Mouse (Mus musculus) liver, embryonic 14.5 days (tissue): ENCODE measurements around the gene Stard13.

Experiments used
- CTCF ChIP-seq: IDR thresholded peaks from 2 replicates; pipeline ENCODE4 v1.5.1; 2016; ENCODE audit warnings: antibody characterized with exemption, low read depth, control low read depth
- EP300 ChIP-seq: IDR thresholded peaks from 2 replicates; pipeline ENCODE4 v1.6.1; 2016; ENCODE audit warnings: antibody characterized with exemption, low read depth

- no peak for TF ChIP-seq CTCF
- TF ChIP-seq EP300: no peak
These were observed 46.3 kb downstream of the Stard13 start for GRCm38 (mm10) chr5:151187336-151187735.
